Mouse (Mus musculus): Measurements from ENCODE around the gene Rln3. TPM values are rescaled to one million over a fixed set of nuclear protein-coding genes. Genes with fewer than 3 reads are reported as not detected.

The Rln3 gene
- polyA plus RNA-seq, 1 experiment from 2014 or later: not detected

GRCm38 (mm10) chr8:84068316-84069035 lies 23.7 kb upstream of the Rln3 start:
- no peak overlapping the region for H3K4me3 ChIP-seq (ENCODE audit: low read depth, low read length)
- no peaks in the 10 kb centered on the region for H3K27me3 ChIP-seq (replicated peaks; ENCODE audit: control insufficient read depth, insufficient read depth, low read length)
- H3K9me3 ChIP-seq (ENCODE audit: control insufficient read depth, low read length): no peaks in the 10 kb centered on the region
- no peak for DNase-seq (ENCODE audit: low spot score)
- 0 out of 2 replicates have a peak overlapping the region, but pooled peaks have one; percentile 19 for H3K27ac ChIP-seq (ENCODE audit: low read depth, low read length)
- ATAC-seq (replicated peaks; ENCODE audit: low FRiP score): no peak
- WGBS: 50% methylated on average over 12 of the region's 12 CpGs
- peaks cover 29% of the 10 kb centered on the region for H3K4me1 ChIP-seq (replicated peaks; ENCODE audit: control insufficient read depth, insufficient read depth, low read length)
- H3K4me2 ChIP-seq: peak overlapping the region; percentile 66
- no peak overlapping the region for H3K9ac ChIP-seq (ENCODE audit: low read depth, low read length)
- no peaks in the 10 kb centered on the region for H3K36me3 ChIP-seq (ENCODE audit: control insufficient read depth, insufficient read depth, low read length)

GRCm38 (mm10) chr8:84067911-84068310 lies 23.1 kb upstream of the Rln3 start:
- WGBS: 80% methylated on average over 7 of the region's 7 CpGs
- 0 out of 2 replicates have a peak overlapping the region, but pooled peaks have one; percentile 38 for H3K9ac ChIP-seq (ENCODE audit: low read depth, low read length)

GRCm38 (mm10) chr8:84067047-84067573 lies 22.3 kb upstream of the Rln3 start:
- Histone ChIP-seq H3K27me3 (replicated peaks; ENCODE audit: control insufficient read depth, insufficient read depth, low read length) (no peaks in the 10 kb centered on the region), H3K36me3 (ENCODE audit: control insufficient read depth, insufficient read depth, low read length) (no peaks in the 10 kb centered on the region), H3K4me2 (peak overlapping the region; percentile 66), H3K9me3 (ENCODE audit: control insufficient read depth, low read length) (no peaks in the 10 kb centered on the region), H3K4me3 (ENCODE audit: low read depth, low read length) (peak overlapping the region; percentile 94), H3K4me1 (replicated peaks; ENCODE audit: control insufficient read depth, insufficient read depth, low read length) (peaks cover 29% of the 10 kb centered on the region), H3K9ac (ENCODE audit: low read depth, low read length) (peak overlapping the region; percentile 92), H3K27ac (ENCODE audit: low read depth, low read length) (peak overlapping the region; percentile 99)
- peak; percentile 99 for DNase-seq (ENCODE audit: low spot score)
- under 1% methylated on average over 50 of the region's 58 CpGs for WGBS
- ATAC-seq (replicated peaks; ENCODE audit: low FRiP score): peak; percentile 69

More at GRCm38 (mm10) chr8:84067911-84068310, 23.1 kb upstream of the Rln3 start:
- Histone ChIP-seq H3K36me3 (ENCODE audit: control insufficient read depth, insufficient read depth, low read length) (no peaks in the 10 kb centered on the region), H3K4me3 (ENCODE audit: low read depth, low read length) (peak overlapping the region; percentile 94), H3K27ac (ENCODE audit: low read depth, low read length) (0 out of 2 replicates have a peak overlapping the region, but pooled peaks have one; percentile 19), H3K4me1 (replicated peaks; ENCODE audit: control insufficient read depth, insufficient read depth, low read length) (peaks cover 29% of the 10 kb centered on the region), H3K27me3 (replicated peaks; ENCODE audit: control insufficient read depth, insufficient read depth, low read length) (no peaks in the 10 kb centered on the region), H3K4me2 (peak overlapping the region; percentile 66), H3K9me3 (ENCODE audit: control insufficient read depth, low read length) (no peaks in the 10 kb centered on the region)
- no peak for DNase-seq (ENCODE audit: low spot score)
- ATAC-seq (replicated peaks; ENCODE audit: low FRiP score): no peak

- Histone ChIP-seq H3K4me1 (replicated peaks; ENCODE audit: control insufficient read depth, insufficient read depth, low read length) (peaks cover 29% of the 10 kb centered on the region), H3K9me3 (ENCODE audit: control insufficient read depth, low read length) (no peaks in the 10 kb centered on the region), H3K9ac (ENCODE audit: low read depth, low read length) (peak within 1 kb of the TSS; percentile 92), H3K4me3 (ENCODE audit: low read depth, low read length) (peak within 1 kb of the TSS; percentile 94), H3K36me3 (ENCODE audit: control insufficient read depth, insufficient read depth, low read length) (no peaks in the 10 kb centered on the region), H3K27ac (ENCODE audit: low read depth, low read length) (peak within 1 kb of the TSS; percentile 99), H3K4me2 (peak within 1 kb of the TSS; percentile 90), H3K27me3 (replicated peaks; ENCODE audit: control insufficient read depth, insufficient read depth, low read length) (no peaks in the 10 kb centered on the region)
- WGBS: under 1% methylated on average over 51 of the region's 51 CpGs
- DNase-seq (ENCODE audit: low spot score): peak; percentile 96
- ATAC-seq (replicated peaks; ENCODE audit: low FRiP score): peak; percentile 97
Measured at GRCm38 (mm10) chr8:84066291-84066930, 21.6 kb upstream of the Rln3 start, which contains the start of gene Rfx1. Gene Rfx1 (plus strand): TSS chr8:84066834.

- Histone ChIP-seq H3K9ac (ENCODE audit: low read depth, low read length) (peak overlapping the region; percentile 78), H3K4me2 (peak overlapping the region; percentile 90), H3K4me1 (replicated peaks; ENCODE audit: control insufficient read depth, insufficient read depth, low read length) (peaks cover 30% of the 10 kb centered on the region), H3K9me3 (ENCODE audit: control insufficient read depth, low read length) (no peaks in the 10 kb centered on the region), H3K27ac (ENCODE audit: low read depth, low read length) (peak overlapping the region; percentile 99), H3K4me3 (ENCODE audit: low read depth, low read length) (peak overlapping the region; percentile 94), H3K27me3 (replicated peaks; ENCODE audit: control insufficient read depth, insufficient read depth, low read length) (no peaks in the 10 kb centered on the region), H3K36me3 (ENCODE audit: control insufficient read depth, insufficient read depth, low read length) (no peaks in the 10 kb centered on the region)
- DNase-seq (ENCODE audit: low spot score): no peak
- WGBS: 24% methylated on average over 5 of the region's 5 CpGs
- ATAC-seq (replicated peaks; ENCODE audit: low FRiP score): no peak
Measured at GRCm38 (mm10) chr8:84065457-84066072, 20.8 kb upstream of the Rln3 start.

GRCm38 (mm10) chr8:84065037-84065436 lies 20.2 kb upstream of the Rln3 start, which contains the start of gene Gm10643:
Gene Gm10643 (minus strand): TSS chr8:84065137.
- Histone ChIP-seq H3K36me3 (ENCODE audit: control insufficient read depth, insufficient read depth, low read length) (no peaks in the 10 kb centered on the region), H3K9me3 (ENCODE audit: control insufficient read depth, low read length) (no peaks in the 10 kb centered on the region), H3K27me3 (replicated peaks; ENCODE audit: control insufficient read depth, insufficient read depth, low read length) (no peaks in the 10 kb centered on the region), H3K4me1 (replicated peaks; ENCODE audit: control insufficient read depth, insufficient read depth, low read length) (peaks cover 34% of the 10 kb centered on the region), H3K4me3 (ENCODE audit: low read depth, low read length) (peak within 1 kb of the TSS; percentile 94), H3K9ac (ENCODE audit: low read depth, low read length) (peak within 1 kb of the TSS; percentile 78), H3K27ac (ENCODE audit: low read depth, low read length) (peak within 1 kb of the TSS; percentile 99), H3K4me2 (peak within 1 kb of the TSS; percentile 90)
- DNase-seq (ENCODE audit: low spot score) (no peak), ATAC-seq (replicated peaks; ENCODE audit: low FRiP score) (no peak)
- 88% methylated on average over 1 of the region's 1 CpGs for WGBS

- Histone ChIP-seq H3K27ac (ENCODE audit: low read depth, low read length) (peak overlapping the region; percentile 21; the same call in 1 of the 2 replicates), H3K36me3 (ENCODE audit: control insufficient read depth, insufficient read depth, low read length) (no peaks in the 10 kb centered on the region), H3K4me1 (replicated peaks; ENCODE audit: control insufficient read depth, insufficient read depth, low read length) (peaks cover 28% of the 10 kb centered on the region), H3K4me3 (ENCODE audit: low read depth, low read length) (no peak overlapping the region), H3K27me3 (replicated peaks; ENCODE audit: control insufficient read depth, insufficient read depth, low read length) (no peaks in the 10 kb centered on the region), H3K4me2 (no peak overlapping the region), H3K9me3 (ENCODE audit: control insufficient read depth, low read length) (no peaks in the 10 kb centered on the region), H3K9ac (ENCODE audit: low read depth, low read length) (no peak overlapping the region)
- WGBS: 48% methylated on average over 8 of the region's 8 CpGs
- no peak for ATAC-seq (replicated peaks; ENCODE audit: low FRiP score)
- no peak for DNase-seq (ENCODE audit: low spot score)
Measured at GRCm38 (mm10) chr8:84063861-84064610, 19.2 kb upstream of the Rln3 start.

GRCm38 (mm10) chr8:84060245-84060644 lies 15.4 kb upstream of the Rln3 start:
- peak; percentile 75 for ATAC-seq (replicated peaks; ENCODE audit: low FRiP score)

More at GRCm38 (mm10) chr8:84060245-84060644, 15.4 kb upstream of the Rln3 start:
- no peak overlapping the region for H3K4me2 ChIP-seq
- H3K27ac ChIP-seq (ENCODE audit: low read depth, low read length): no peak overlapping the region
- WGBS: 51% methylated on average over 2 of the region's 2 CpGs
- H3K4me1 ChIP-seq (replicated peaks; ENCODE audit: control insufficient read depth, insufficient read depth, low read length): peaks cover 13% of the 10 kb centered on the region
- H3K9me3 ChIP-seq (ENCODE audit: control insufficient read depth, low read length): no peaks in the 10 kb centered on the region
- H3K9ac ChIP-seq (ENCODE audit: low read depth, low read length): no peak overlapping the region
- H3K4me3 ChIP-seq (ENCODE audit: low read depth, low read length): no peak overlapping the region
- H3K36me3 ChIP-seq (ENCODE audit: control insufficient read depth, insufficient read depth, low read length): no peaks in the 10 kb centered on the region
- no peak for DNase-seq (ENCODE audit: low spot score)
- H3K27me3 ChIP-seq (replicated peaks; ENCODE audit: control insufficient read depth, insufficient read depth, low read length): no peaks in the 10 kb centered on the region

Measured in liver, embryonic 11.5 days (tissue).